10 mouse cellular contexts compared by ENCODE assay signal in the genomic region with DNA sequence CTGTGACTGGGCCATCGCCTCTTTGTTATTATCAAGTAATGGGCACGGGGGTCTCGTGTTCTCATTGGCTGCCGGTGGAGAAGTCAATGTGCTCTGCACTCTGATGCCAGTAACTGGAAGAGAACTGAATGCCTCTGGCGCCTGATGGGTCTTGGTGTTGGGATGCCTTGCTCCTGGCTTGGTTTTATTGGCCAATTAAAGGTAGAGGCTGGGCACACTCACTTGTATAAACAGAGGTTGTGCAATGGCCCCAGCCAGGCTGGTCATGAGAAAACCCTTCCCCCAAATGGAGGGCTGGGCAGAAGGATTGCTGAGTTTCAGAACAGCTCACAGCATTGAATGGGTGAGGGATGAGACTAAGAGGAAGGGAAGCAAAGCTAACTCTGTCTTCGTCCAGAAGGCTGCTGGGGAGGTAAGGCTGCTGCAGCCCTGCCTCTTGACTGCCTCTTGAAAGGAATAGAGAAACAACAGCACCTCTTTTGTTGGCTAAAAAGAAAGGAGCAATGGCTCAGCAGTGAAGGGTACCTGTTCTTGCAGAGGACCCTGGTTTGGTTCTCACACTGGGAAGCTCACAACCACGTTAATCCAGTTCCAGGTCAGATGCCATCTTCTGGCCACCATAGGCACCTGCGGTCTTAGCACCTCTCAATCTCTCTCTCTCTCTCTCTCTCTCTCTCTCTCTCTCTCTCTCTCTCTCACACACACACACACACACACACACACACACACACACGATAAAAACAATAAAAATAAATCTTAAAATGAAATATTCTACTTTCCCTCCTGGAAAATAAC.
DNase-seq lines count a peak whose midpoint lies in the region; ATAC-seq and TF ChIP-seq lines count a peak whose summit lies in the region.
"Had no signal": no experiment of that assay in that cellular context is flagged by ENCODE, and none has a peak within 500 bp of the region (broad histone marks: within the 10 kb centered on the region; RNA-seq: fewer than 3 reads in every experiment).

No protein-coding gene starts in this region.

- H3K9ac ChIP-seq in liver, embryonic 12.5 days, result no peak overlapping the region
- H3K9ac ChIP-seq in limb, embryonic 13.5 days, result no peak overlapping the region
- H3K9ac ChIP-seq: limb, embryonic 15.5 days had no signal

- no peak overlapping the region for H3K4me3 ChIP-seq in liver, embryonic 12.5 days
- no peak overlapping the region for H3K4me3 ChIP-seq in E14TG2a.4 (replicated peaks; ENCODE audit: low read length)
- no peak overlapping the region for H3K4me3 ChIP-seq in limb, embryonic 13.5 days
- H3K4me3 ChIP-seq: limb, embryonic 15.5 days had no signal

- DNase-seq in liver (peak; percentile 13), R1 (ENCODE audit: low read depth, low spot score) (peak; percentile 6)
- no peak for DNase-seq in c-Kit-positive CD71-positive TER-119-positive erythroid progenitor cells, embryonic 14.5 days (ENCODE audit: low spot score)
- DNase-seq in spleen, adult 12 weeks (ENCODE audit: low spot score), result no peak
- DNase-seq in cerebellum, adult 18-20 months, result no peak
- DNase-seq: kidney, adult 18-20 months had no signal

- H3K27me3 ChIP-seq in liver, embryonic 12.5 days (replicated peaks), result peaks cover 4% of the 10 kb centered on the region; the same call in 1 of the 2 replicates
- H3K27me3 ChIP-seq in E14TG2a.4 (ENCODE audit: insufficient read depth, low read length), result 0 out of 2 replicates have a peak, but pooled peaks cover 4% of the 10 kb centered on the region
- H3K27me3 ChIP-seq in limb, embryonic 13.5 days, result peaks cover 17% of the 10 kb centered on the region

- ATAC-seq in liver, embryonic 12.5 days, result no peak
- ATAC-seq in limb, embryonic 13.5 days (ENCODE audit: low FRiP score, low read depth), result no peak

- no peak overlapping the region for H3K27ac ChIP-seq in liver, embryonic 12.5 days
- H3K27ac ChIP-seq in limb, embryonic 13.5 days, result no peak overlapping the region
- H3K27ac ChIP-seq: limb, embryonic 15.5 days had no signal

- 0 out of 2 replicates have a peak, but pooled peaks cover 6% of the 10 kb centered on the region for H3K4me1 ChIP-seq in liver, embryonic 12.5 days
- H3K4me1 ChIP-seq in E14TG2a.4 (replicated peaks; ENCODE audit: low read depth, low read length), result peaks cover 8% of the 10 kb centered on the region
- H3K4me1 ChIP-seq in limb, embryonic 13.5 days, result peaks cover 43% of the 10 kb centered on the region

- 59% methylated on average over 9 of the region's 9 CpGs for WGBS in liver, embryonic 12.5 days (ENCODE audit: insufficient replicate concordance)
- 60% methylated on average over 9 of the region's 9 CpGs for WGBS in limb, embryonic 13.5 days

- H3K4me2 ChIP-seq in liver, embryonic 12.5 days, result no peak overlapping the region
- H3K4me2 ChIP-seq in limb, embryonic 13.5 days (replicated peaks), result 0 out of 2 replicates have a peak overlapping the region, but pooled peaks have one; percentile 0
- H3K4me2 ChIP-seq: limb, embryonic 15.5 days had no signal

- 0 out of 2 replicates have a peak, but pooled peaks have one; percentile 9 for TF ChIP-seq CTCF in E14TG2a.4 (conservative IDR thresholded peaks at IDR 0.05; ENCODE audit: low read length)

- no peaks in the 10 kb centered on the region for H3K36me3 ChIP-seq in liver, embryonic 12.5 days
- H3K36me3 ChIP-seq in E14TG2a.4 (ENCODE audit: insufficient read depth, low read length), result no peaks in the 10 kb centered on the region
- no peaks in the 10 kb centered on the region for H3K36me3 ChIP-seq in limb, embryonic 13.5 days
- H3K36me3 ChIP-seq: limb, embryonic 15.5 days had no signal

- no peaks in the 10 kb centered on the region for H3K9me3 ChIP-seq in liver, embryonic 12.5 days (replicated peaks)
- no peaks in the 10 kb centered on the region for H3K9me3 ChIP-seq in E14TG2a.4 (ENCODE audit: low read length)
- no peaks in the 10 kb centered on the region for H3K9me3 ChIP-seq in limb, embryonic 13.5 days
- H3K9me3 ChIP-seq: limb, embryonic 15.5 days had no signal

Comparison
In these comparisons a context has a peak if more than half of its experiments do, and no peak if none do; other contexts are left out.
1. DNase-seq: peak in liver (single experiment) and R1 (single experiment); none in c-Kit-positive CD71-positive TER-119-positive erythroid progenitor cells, embryonic 14.5 days (single experiment), spleen, adult 12 weeks (single experiment) and cerebellum, adult 18-20 months (0 of 2).